ENCODE assay signal across 27 mouse cellular contexts in the genomic region with DNA sequence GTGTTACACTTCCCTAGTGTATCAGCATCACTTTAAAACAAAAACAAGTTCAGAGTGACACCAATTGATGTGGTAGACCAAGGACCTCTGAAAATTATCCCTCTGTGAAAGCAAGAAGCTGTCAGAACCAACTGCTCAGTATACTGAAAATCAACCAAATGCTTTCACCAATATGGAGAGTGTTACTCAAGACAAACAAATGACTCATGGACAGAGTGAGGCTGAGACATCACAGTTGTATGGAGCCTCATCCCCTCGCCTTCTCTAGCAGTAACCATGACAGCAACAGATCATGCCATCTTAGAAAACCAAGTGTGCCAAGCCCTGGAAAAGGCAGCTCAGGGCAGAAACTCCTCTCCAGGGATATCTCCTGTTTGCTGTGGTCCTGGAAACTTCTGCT.
DNase-seq lines count a peak whose midpoint lies in the region; ATAC-seq lines count a peak whose summit lies in the region.
"Had no signal": no experiment of that assay in that cellular context is flagged by ENCODE, and none has a peak within 500 bp of the region (broad histone marks: within the 10 kb centered on the region; RNA-seq: fewer than 3 reads in every experiment).

No protein-coding gene starts in this region.

- no peaks in the 10 kb centered on the region for H3K36me3 ChIP-seq in intestine, embryonic 14.5 days (ENCODE audit: control insufficient read depth, insufficient read depth, low read length)
- no peaks in the 10 kb centered on the region for H3K36me3 ChIP-seq in intestine, embryonic 16.5 days (ENCODE audit: control insufficient read depth, insufficient read depth, low read length)
- no peaks in the 10 kb centered on the region for H3K36me3 ChIP-seq in lung, embryonic 16.5 days (ENCODE audit: control insufficient read depth, insufficient read depth, low read length)
- H3K36me3 ChIP-seq in hindbrain, embryonic 12.5 days: no peaks in the 10 kb centered on the region
- H3K36me3 ChIP-seq: embryonic facial prominence, embryonic 12.5 days; embryonic facial prominence, embryonic 15.5 days; heart, embryonic 12.5 days; heart, embryonic 15.5 days; hindbrain, embryonic 15.5 days had no signal

- H3K4me1 ChIP-seq in intestine, embryonic 14.5 days (replicated peaks; ENCODE audit: control insufficient read depth, insufficient read depth, low read length): no peaks in the 10 kb centered on the region
- no peaks in the 10 kb centered on the region for H3K4me1 ChIP-seq in intestine, embryonic 16.5 days (ENCODE audit: control insufficient read depth, insufficient read depth, low read length)
- H3K4me1 ChIP-seq in lung, embryonic 16.5 days (replicated peaks; ENCODE audit: control insufficient read depth, insufficient read depth, low read length): no peaks in the 10 kb centered on the region
- H3K4me1 ChIP-seq in hindbrain, embryonic 12.5 days: no peaks in the 10 kb centered on the region
- H3K4me1 ChIP-seq: embryonic facial prominence, embryonic 15.5 days; heart, embryonic 12.5 days; heart, embryonic 15.5 days; hindbrain, embryonic 15.5 days had no signal

- no peak for ATAC-seq in intestine, embryonic 14.5 days (replicated peaks; ENCODE audit: low FRiP score, low TSS enrichment, low read depth)
- ATAC-seq in intestine, embryonic 16.5 days: no peak
- peak; percentile 71 for ATAC-seq in lung, embryonic 16.5 days (ENCODE audit: low read depth)
- ATAC-seq in hindbrain, embryonic 12.5 days (ENCODE audit: low FRiP score): no peak
- no peak for ATAC-seq in monocyte, adult 5-6 weeks (replicated peaks; ENCODE audit: insufficient number of reproducible peaks, low FRiP score, low TSS enrichment, poor library complexity, severe bottlenecking)
- ATAC-seq: activated CD4-positive, CD25-positive, alpha-beta regulatory T cell, adult 4 months; forebrain, embryonic 14.5 days; forebrain, postnatal 0 days had no signal

- no peak overlapping the region for H3K4me3 ChIP-seq in intestine, embryonic 14.5 days (ENCODE audit: low read depth, low read length)
- no peak overlapping the region for H3K4me3 ChIP-seq in intestine, embryonic 16.5 days (ENCODE audit: low read length)
- H3K4me3 ChIP-seq in lung, embryonic 16.5 days (ENCODE audit: low read length): no peak overlapping the region
- H3K4me3 ChIP-seq in hindbrain, embryonic 12.5 days: no peak overlapping the region
- H3K4me3 ChIP-seq: embryonic facial prominence, embryonic 12.5 days; embryonic facial prominence, embryonic 15.5 days; gastrocnemius, adult 2 months; heart, embryonic 12.5 days; heart, embryonic 15.5 days; hindbrain, embryonic 15.5 days had no signal

- H3K27ac ChIP-seq in intestine, embryonic 14.5 days (ENCODE audit: low read depth): no peak overlapping the region
- H3K27ac ChIP-seq in intestine, embryonic 16.5 days (ENCODE audit: low read length): no peak overlapping the region
- no peak overlapping the region for H3K27ac ChIP-seq in lung, embryonic 16.5 days (ENCODE audit: low read length)
- no peak overlapping the region for H3K27ac ChIP-seq in hindbrain, embryonic 12.5 days
- H3K27ac ChIP-seq: embryonic facial prominence, embryonic 12.5 days; embryonic facial prominence, embryonic 15.5 days; gastrocnemius, adult 2 months; heart, embryonic 15.5 days; hindbrain, embryonic 15.5 days had no signal

- peak; percentile 10 for DNase-seq in intestine, embryonic 14.5 days (ENCODE audit: low spot score)
- peak; percentile 16 for DNase-seq in lung, postnatal 14 days
- DNase-seq in telencephalon, adult 2 months (ENCODE audit: low read depth, low spot score): peak; percentile 5
- DNase-seq in adrenal gland, adult 2 months: no peak
- DNase-seq: adrenal gland, postnatal 10 days; adrenal gland, postnatal 36 days; cerebellum, adult 11 months; cerebellum, adult 2 months; cerebellum, adult 9-11 months; cerebellum, postnatal 25 days; forebrain, postnatal 0 days; gastrocnemius, adult 2 months; gastrocnemius, postnatal 14 days; heart, adult 18-20 months; heart, postnatal 10 days; heart, postnatal 36 days had no signal

- WGBS in intestine, embryonic 14.5 days: 57% methylated on average over 1 of the region's 1 CpGs
- 63% methylated on average over 1 of the region's 1 CpGs for WGBS in intestine, embryonic 16.5 days
- 36% methylated on average over 1 of the region's 1 CpGs for WGBS in lung, embryonic 16.5 days
- 81% methylated on average over 1 of the region's 1 CpGs for WGBS in hindbrain, embryonic 12.5 days

- no peaks in the 10 kb centered on the region for H3K27me3 ChIP-seq in intestine, embryonic 14.5 days (replicated peaks; ENCODE audit: control insufficient read depth, insufficient read depth, low read length)
- no peaks in the 10 kb centered on the region for H3K27me3 ChIP-seq in intestine, embryonic 16.5 days (replicated peaks; ENCODE audit: control insufficient read depth, insufficient read depth, low read length)
- no peaks in the 10 kb centered on the region for H3K27me3 ChIP-seq in lung, embryonic 16.5 days (ENCODE audit: control insufficient read depth, insufficient read depth, low read depth, low read length)
- H3K27me3 ChIP-seq in hindbrain, embryonic 12.5 days: no peaks in the 10 kb centered on the region
- H3K27me3 ChIP-seq: embryonic facial prominence, embryonic 15.5 days; heart, embryonic 12.5 days; heart, embryonic 15.5 days; hindbrain, embryonic 15.5 days had no signal

- H3K9ac ChIP-seq in intestine, embryonic 14.5 days (ENCODE audit: low read length): no peak overlapping the region
- no peak overlapping the region for H3K9ac ChIP-seq in intestine, embryonic 16.5 days (ENCODE audit: low read depth, low read length)
- H3K9ac ChIP-seq in lung, embryonic 16.5 days (ENCODE audit: low read length): no peak overlapping the region
- H3K9ac ChIP-seq in hindbrain, embryonic 12.5 days: no peak overlapping the region
- H3K9ac ChIP-seq: embryonic facial prominence, embryonic 12.5 days; embryonic facial prominence, embryonic 15.5 days; forebrain, postnatal 0 days; heart, embryonic 12.5 days; heart, embryonic 15.5 days; hindbrain, embryonic 15.5 days had no signal

- no peak overlapping the region for H3K4me2 ChIP-seq in intestine, embryonic 14.5 days (ENCODE audit: low read length)
- H3K4me2 ChIP-seq in intestine, embryonic 16.5 days (ENCODE audit: low read depth, low read length): no peak overlapping the region
- no peak overlapping the region for H3K4me2 ChIP-seq in lung, embryonic 16.5 days (ENCODE audit: low read depth, low read length)
- no peak overlapping the region for H3K4me2 ChIP-seq in hindbrain, embryonic 12.5 days (replicated peaks)
- H3K4me2 ChIP-seq: embryonic facial prominence, embryonic 12.5 days; embryonic facial prominence, embryonic 15.5 days; heart, embryonic 12.5 days; heart, embryonic 15.5 days; hindbrain, embryonic 15.5 days had no signal

- H3K9me3 ChIP-seq in intestine, embryonic 14.5 days (ENCODE audit: control insufficient read depth, low read length): no peaks in the 10 kb centered on the region
- no peaks in the 10 kb centered on the region for H3K9me3 ChIP-seq in intestine, embryonic 16.5 days (ENCODE audit: control insufficient read depth, low read length)
- no peaks in the 10 kb centered on the region for H3K9me3 ChIP-seq in lung, embryonic 16.5 days (ENCODE audit: control insufficient read depth, low read length)
- H3K9me3 ChIP-seq in hindbrain, embryonic 12.5 days (replicated peaks): no peaks in the 10 kb centered on the region
- H3K9me3 ChIP-seq: embryonic facial prominence, embryonic 12.5 days; embryonic facial prominence, embryonic 15.5 days; heart, embryonic 12.5 days; heart, embryonic 15.5 days; hindbrain, embryonic 15.5 days had no signal
